Mouse (Mus musculus): ENCODE measurements at regions not wholly inside any gene's neighbourhood (a gene's known extent, or its start where the extent isn't known, plus 50 kb on each side); places are given as distances from the start of the nearest gene placed in this dataset.

DNA sequence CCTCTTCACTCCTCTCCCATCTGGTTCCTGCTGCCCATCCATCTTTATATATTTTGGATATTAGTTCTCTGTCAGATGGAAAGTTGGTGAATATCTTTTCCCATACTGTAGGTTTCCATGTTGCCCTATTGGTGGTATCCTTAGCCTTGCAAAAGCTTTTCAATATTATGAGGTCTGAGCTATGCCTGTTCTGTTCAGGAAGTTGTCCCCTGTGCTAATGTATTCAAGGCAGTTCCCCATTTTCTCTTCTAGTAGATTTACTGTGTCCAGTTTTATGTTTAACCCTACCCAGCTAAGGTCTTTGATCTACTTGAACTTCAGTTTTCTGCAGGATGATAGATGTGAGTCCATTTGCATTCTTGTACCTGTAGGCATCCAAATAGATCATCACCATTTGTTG lies 109.4 kb upstream of the Tusc1 start:
- H3K4me2 ChIP-seq (replicated peaks; ENCODE audit: low read depth, low read length, severe bottlenecking) = no peak overlapping the region

GRCm38 (mm10) chr4:93438587-93439336 lies 103.5 kb upstream of the Tusc1 start:
- H3K9me3 ChIP-seq (ENCODE audit: control insufficient read depth, low read length) = no peaks in the 10 kb centered on the region
- 73% methylated on average over 3 of the region's 3 CpGs for WGBS
- no peak overlapping the region for H3K4me3 ChIP-seq (replicated peaks; ENCODE audit: low read length)
- no peak for TF ChIP-seq POLR2A (IDR thresholded peaks at IDR 0.05; ENCODE audit: borderline replicate concordance, extremely low read depth, insufficient read depth, insufficient read length)
- no peaks in the 10 kb centered on the region for H3K36me3 ChIP-seq (ENCODE audit: control insufficient read depth, insufficient read depth, low read length)
- 0 out of 2 replicates have a peak, but pooled peaks cover 3% of the 10 kb centered on the region for H3K4me1 ChIP-seq (ENCODE audit: control insufficient read depth, insufficient read depth, low read length)
- no peak overlapping the region for H3K4me2 ChIP-seq (replicated peaks; ENCODE audit: low read depth, low read length, severe bottlenecking)
- no peaks in the 10 kb centered on the region for H3K27me3 ChIP-seq (ENCODE audit: control insufficient read depth, insufficient read depth, low read length)
- ATAC-seq (ENCODE audit: low FRiP score, low read depth) = no peak
- H3K9ac ChIP-seq (ENCODE audit: low read depth, low read length, severe bottlenecking) = no peak overlapping the region
- H3K27ac ChIP-seq (replicated peaks; ENCODE audit: low read depth, low read length) = no peak overlapping the region
- DNase-seq (ENCODE audit: low spot score) = peak; percentile 32

More for the DNA sequence above, 109.4 kb upstream of the Tusc1 start:
- no peaks in the 10 kb centered on the region for H3K36me3 ChIP-seq (ENCODE audit: control insufficient read depth, insufficient read depth, low read length)
- DNase-seq (ENCODE audit: low spot score) (no peak), ATAC-seq (ENCODE audit: low FRiP score, low read depth) (no peak)
- H3K27me3 ChIP-seq (ENCODE audit: control insufficient read depth, insufficient read depth, low read length) = no peaks in the 10 kb centered on the region
- no peaks in the 10 kb centered on the region for H3K9me3 ChIP-seq (ENCODE audit: control insufficient read depth, low read length)
- no peak for TF ChIP-seq POLR2A (IDR thresholded peaks at IDR 0.05; ENCODE audit: borderline replicate concordance, extremely low read depth, insufficient read depth, insufficient read length)
- no peaks in the 10 kb centered on the region for H3K4me1 ChIP-seq (ENCODE audit: control insufficient read depth, insufficient read depth, low read length)
- H3K4me3 ChIP-seq (replicated peaks; ENCODE audit: low read length) = no peak overlapping the region
- H3K27ac ChIP-seq (replicated peaks; ENCODE audit: low read depth, low read length) = no peak overlapping the region
- H3K9ac ChIP-seq (ENCODE audit: low read depth, low read length, severe bottlenecking) = no peak overlapping the region

DNA sequence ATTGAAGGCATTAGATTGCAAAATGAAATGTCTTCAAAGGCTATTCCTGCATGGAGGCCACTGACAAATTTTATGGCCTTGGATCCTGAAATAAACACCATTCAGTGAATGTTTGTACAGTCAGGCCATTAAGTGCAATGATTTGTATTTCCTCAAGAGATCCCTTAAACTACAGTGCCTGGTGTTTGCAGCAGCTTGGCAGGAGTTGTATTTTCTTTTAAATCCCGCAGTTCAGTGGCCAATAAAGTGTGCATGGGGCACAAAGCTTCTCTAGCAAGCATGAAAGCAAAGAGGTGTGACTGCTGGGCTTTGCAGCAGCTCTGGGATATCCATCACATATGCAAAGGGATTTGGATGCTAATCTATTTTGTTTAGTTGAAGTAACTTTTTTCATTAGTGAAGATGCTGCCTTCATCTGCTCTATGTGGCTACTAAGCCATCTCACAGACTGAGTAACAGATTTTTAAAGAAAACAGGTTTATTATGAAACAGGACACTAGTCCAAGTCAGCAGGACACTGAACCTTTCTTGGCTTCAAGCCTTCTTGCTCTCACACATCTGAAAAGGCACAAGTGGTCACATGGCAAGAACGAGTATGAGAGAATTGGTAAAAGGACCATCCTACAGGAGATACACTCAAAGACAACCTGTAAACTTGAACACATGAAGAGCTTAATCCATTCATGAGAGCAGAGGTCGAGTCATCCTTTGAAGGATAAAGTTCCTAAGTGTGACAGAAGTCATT lies 102.2 kb upstream of the Tusc1 start:
- Histone ChIP-seq H3K4me3 (replicated peaks; ENCODE audit: low read length) (no peak overlapping the region), H3K9me3 (ENCODE audit: control insufficient read depth, low read length) (no peaks in the 10 kb centered on the region), H3K27me3 (ENCODE audit: control insufficient read depth, insufficient read depth, low read length) (no peaks in the 10 kb centered on the region), H3K4me1 (ENCODE audit: control insufficient read depth, insufficient read depth, low read length) (0 out of 2 replicates have a peak, but pooled peaks cover 3% of the 10 kb centered on the region), H3K4me2 (replicated peaks; ENCODE audit: low read depth, low read length, severe bottlenecking) (no peak overlapping the region), H3K9ac (ENCODE audit: low read depth, low read length, severe bottlenecking) (no peak overlapping the region), H3K36me3 (ENCODE audit: control insufficient read depth, insufficient read depth, low read length) (no peaks in the 10 kb centered on the region), H3K27ac (replicated peaks; ENCODE audit: low read depth, low read length) (no peak overlapping the region; the same call in 1 of the 2 replicates)
- 29% methylated on average over 3 of the region's 3 CpGs for WGBS
- DNase-seq (ENCODE audit: low spot score) (peak; percentile 27), ATAC-seq (ENCODE audit: low FRiP score, low read depth) (peak; percentile 66)
- no peak for TF ChIP-seq POLR2A (IDR thresholded peaks at IDR 0.05; ENCODE audit: borderline replicate concordance, extremely low read depth, insufficient read depth, insufficient read length)

GRCm38 (mm10) chr4:93412695-93413094 lies 77.4 kb upstream of the Tusc1 start:
- no peak overlapping the region for H3K4me2 ChIP-seq (replicated peaks; ENCODE audit: low read depth, low read length, severe bottlenecking)
- DNase-seq (ENCODE audit: low spot score) = no peak
- H3K36me3 ChIP-seq (ENCODE audit: control insufficient read depth, insufficient read depth, low read length) = no peaks in the 10 kb centered on the region
- no peaks in the 10 kb centered on the region for H3K27me3 ChIP-seq (ENCODE audit: control insufficient read depth, insufficient read depth, low read length)
- no peak overlapping the region for H3K9ac ChIP-seq (ENCODE audit: low read depth, low read length, severe bottlenecking)
- H3K9me3 ChIP-seq (ENCODE audit: control insufficient read depth, low read length) = no peaks in the 10 kb centered on the region
- TF ChIP-seq POLR2A (IDR thresholded peaks at IDR 0.05; ENCODE audit: borderline replicate concordance, extremely low read depth, insufficient read depth, insufficient read length) = no peak
- no peak overlapping the region for H3K27ac ChIP-seq (replicated peaks; ENCODE audit: low read depth, low read length)
- no peak for ATAC-seq (ENCODE audit: low FRiP score, low read depth)
- H3K4me1 ChIP-seq (ENCODE audit: control insufficient read depth, insufficient read depth, low read length) = no peaks in the 10 kb centered on the region
- H3K4me3 ChIP-seq (replicated peaks; ENCODE audit: low read length) = no peak overlapping the region

DNA sequence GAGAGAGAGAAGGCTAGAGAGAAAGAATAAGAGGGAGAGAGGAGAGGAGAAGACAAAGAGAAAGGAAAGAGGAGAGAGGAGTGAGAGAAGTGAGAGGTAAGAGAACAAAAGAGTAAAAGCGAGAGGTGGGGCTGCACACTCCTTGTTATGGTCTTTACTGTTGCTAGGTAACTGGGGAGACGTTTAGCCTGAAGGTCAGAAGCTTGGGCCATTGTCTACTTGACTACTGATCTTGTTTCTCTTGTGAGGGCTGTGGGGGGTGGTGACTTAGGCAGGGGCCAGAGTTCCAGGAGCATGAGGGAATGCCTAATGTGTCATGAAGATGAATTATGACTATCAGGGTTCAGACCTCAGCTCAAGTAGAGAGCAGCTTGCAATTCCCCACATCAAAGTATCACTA lies 71.6 kb upstream of the Tusc1 start:
- DNase-seq (ENCODE audit: low spot score) (no peak), ATAC-seq (ENCODE audit: low FRiP score, low read depth) (no peak)
- Histone ChIP-seq H3K4me2 (replicated peaks; ENCODE audit: low read depth, low read length, severe bottlenecking) (no peak overlapping the region), H3K36me3 (ENCODE audit: control insufficient read depth, insufficient read depth, low read length) (no peaks in the 10 kb centered on the region), H3K27ac (replicated peaks; ENCODE audit: low read depth, low read length) (no peak overlapping the region), H3K4me3 (replicated peaks; ENCODE audit: low read length) (no peak overlapping the region), H3K27me3 (ENCODE audit: control insufficient read depth, insufficient read depth, low read length) (no peaks in the 10 kb centered on the region), H3K9me3 (ENCODE audit: control insufficient read depth, low read length) (no peaks in the 10 kb centered on the region), H3K9ac (ENCODE audit: low read depth, low read length, severe bottlenecking) (no peak overlapping the region), H3K4me1 (ENCODE audit: control insufficient read depth, insufficient read depth, low read length) (no peaks in the 10 kb centered on the region)
- no peak for TF ChIP-seq POLR2A (IDR thresholded peaks at IDR 0.05; ENCODE audit: borderline replicate concordance, extremely low read depth, insufficient read depth, insufficient read length)
- WGBS = 57% methylated on average over 2 of the region's 2 CpGs
